Mouse (Mus musculus) heart, postnatal 0 days (tissue): ENCODE data around the gene Gm2a. TPM values are rescaled to one million over a fixed set of nuclear protein-coding genes. Genes with fewer than 3 reads are reported as not detected.
A peak's percentile ranks its signal among the peaks of the same experiment; 100 is the strongest.

Experiments
- ATAC-seq: fragments of 200-750 bp; cut with Nextera tagmentation; 2 replicates; pipeline ENCODE4 v1.8.0; 2017; ENCODE audit warnings: low read depth, moderate number of reproducible peaks, moderate library complexity; ENCODE audit not compliant: insufficient read depth
- DNase-seq: peaks from one replicate; pipeline ENCODE4 v3.0.0-alpha.2; 2016; ENCODE audit warnings: low spot score
- H3K27ac ChIP-seq: fragments of 300-500 bp; sonication (generic); 2 replicates; pipeline ENCODE4 v1.5.1; 2014; ENCODE audit warnings: low read depth, mild to moderate bottlenecking
- H3K27me3 ChIP-seq: fragments of 300-500 bp; sonication (generic); 2 replicates; pipeline ENCODE4 v1.6.1; 2014; ENCODE audit warnings: low read length, mixed read lengths; ENCODE audit not compliant: control insufficient read depth, insufficient read depth
- H3K36me3 ChIP-seq: fragments of 300-500 bp; sonication (generic); replicated peaks from 2 replicates; pipeline ENCODE4 v1.6.1; 2014; ENCODE audit warnings: low read length, mixed read lengths; ENCODE audit not compliant: control insufficient read depth, insufficient read depth
- H3K4me1 ChIP-seq: fragments of 300-500 bp; sonication (generic); 2 replicates; pipeline ENCODE4 v1.6.1; 2014; ENCODE audit warnings: antibody characterized with exemption; ENCODE audit not compliant: control insufficient read depth, insufficient read depth
- H3K4me2 ChIP-seq: fragments of 300-500 bp; sonication (generic); 2 replicates; pipeline ENCODE4 v1.6.1; 2014; ENCODE audit warnings: low read depth, mild to moderate bottlenecking, low read length, moderate library complexity
- H3K4me3 ChIP-seq: fragments of 300-500 bp; sonication (generic); 2 replicates; pipeline ENCODE4 v1.5.1; 2014; ENCODE audit warnings: low read depth, low read length
- H3K9ac ChIP-seq: fragments of 300-500 bp; sonication (generic); replicated peaks from 2 replicates; pipeline ENCODE4 v1.6.1; 2014; ENCODE audit warnings: low read depth, low read length, mixed read lengths
- H3K9me3 ChIP-seq: fragments of 300-500 bp; sonication (generic); replicated peaks from 2 replicates; pipeline ENCODE4 v1.6.1; 2016; ENCODE audit warnings: low read length; ENCODE audit not compliant: control insufficient read depth
- CTCF ChIP-seq: IDR thresholded peaks from 2 replicates; pipeline ENCODE4 v1.5.1; 2016; ENCODE audit warnings: antibody characterized with exemption, control low read depth, low read depth
- EP300 ChIP-seq: IDR thresholded peaks from 2 replicates; pipeline ENCODE4 v1.6.1; 2016; ENCODE audit warnings: antibody characterized with exemption, low read depth
- WGBS: fragments of 180-500 bp; shearing (Covaris S2); extraction: QIAGEN DNeasy Blood & Tissue Kit; methylation state at CpG from one replicate; pipeline ENCODE4 v1.1.7; 2014; 5-methylcytosine and 5-hydroxymethylcytosine counted together
- polyA plus RNA-seq: library from polyadenylated mRNA; unstranded; fragments of >200 nt; fragmentation: Nextera tagmentation; extraction: Ambion mirVana; gene quantifications from 2 replicates; pipeline ENCODE4 v1.2.1, GENCODE M21; 2015
- total RNA-seq: library from RNA; depleted of rRNA; stranded (reverse); fragments of >200 nt; gene quantifications from 2 replicates; pipeline ENCODE4 v1.2.3, GENCODE M21; 2014; ENCODE audit warnings: low replicate concordance; rRNA removed

The Gm2a gene
- 17.2 and 23.9 TPM in 2 replicates for total RNA-seq
- polyA plus RNA-seq = 26.9 and 27.2 TPM in 2 replicates

GRCm38 (mm10) chr11:55097463-55098188 is at the start of gene Gm2a:
TSS of gene Gm2a (plus strand) at chr11:55098115.
- ATAC-seq = peak; percentile 97
- no peaks in the 10 kb centered on the region for H3K9me3 ChIP-seq
- WGBS = 2% methylated on average over 41 of the region's 45 CpGs
- H3K27ac ChIP-seq = peak within 1 kb of the TSS; percentile 86
- H3K4me1 ChIP-seq = 0 out of 2 replicates have a peak, but pooled peaks cover 4% of the 10 kb centered on the region
- peak; percentile 97 for DNase-seq
- H3K36me3 ChIP-seq = peaks cover 3% of the 10 kb centered on the region; the same call in 1 of the 2 replicates
- H3K4me3 ChIP-seq = peak within 1 kb of the TSS; percentile 56
- no peak for TF ChIP-seq CTCF
- TF ChIP-seq EP300 = no peak
- H3K27me3 ChIP-seq = no peaks in the 10 kb centered on the region
- peak within 1 kb of the TSS; percentile 72 for H3K4me2 ChIP-seq
- peak within 1 kb of the TSS; percentile 49 for H3K9ac ChIP-seq

DNA sequence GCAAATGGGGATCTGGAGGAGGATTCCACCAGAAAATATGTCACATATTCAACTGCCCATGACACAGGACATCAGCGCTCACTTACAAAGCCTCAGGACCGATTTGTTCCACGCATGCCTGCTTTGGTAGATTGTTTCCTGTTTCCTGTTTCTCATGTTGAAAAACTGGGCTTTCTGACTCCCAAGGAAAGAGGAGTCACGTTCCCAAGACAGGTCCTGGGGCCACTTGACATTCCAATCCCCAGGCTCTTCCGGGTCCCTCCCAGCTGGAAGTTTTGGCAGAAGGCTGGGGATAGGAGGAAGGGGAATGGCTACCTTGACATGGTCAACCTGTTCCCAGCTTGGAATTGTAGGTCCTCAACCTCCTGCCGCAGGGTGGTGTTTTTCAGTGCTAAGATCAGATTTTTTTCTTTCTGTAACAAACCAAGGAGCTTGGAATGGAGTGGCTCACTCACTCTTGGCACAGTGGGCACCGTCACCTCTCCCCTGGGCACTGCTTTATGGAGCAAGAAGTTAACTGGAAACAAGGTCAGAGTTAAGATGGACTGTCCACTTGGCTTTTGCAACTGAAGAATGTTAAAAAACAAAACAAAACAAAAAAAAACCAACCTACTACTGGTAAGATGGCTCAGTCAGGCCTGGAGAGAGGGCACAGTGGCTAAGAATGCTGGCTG is 46.9 kb upstream of the Gm2a start:
- 67% methylated on average over 7 of the region's 7 CpGs for WGBS
- H3K27ac ChIP-seq = no peak overlapping the region
- H3K36me3 ChIP-seq = peaks cover 44% of the 10 kb centered on the region
- TF ChIP-seq EP300 (no peak), CTCF (no peak)
- no peaks in the 10 kb centered on the region for H3K9me3 ChIP-seq
- H3K4me1 ChIP-seq = 0 out of 2 replicates have a peak, but pooled peaks cover 5% of the 10 kb centered on the region
- no peaks in the 10 kb centered on the region for H3K27me3 ChIP-seq
- ATAC-seq (no peak), DNase-seq (no peak)
- H3K9ac ChIP-seq = no peak overlapping the region
- no peak overlapping the region for H3K4me3 ChIP-seq
- H3K4me2 ChIP-seq = no peak overlapping the region

DNA sequence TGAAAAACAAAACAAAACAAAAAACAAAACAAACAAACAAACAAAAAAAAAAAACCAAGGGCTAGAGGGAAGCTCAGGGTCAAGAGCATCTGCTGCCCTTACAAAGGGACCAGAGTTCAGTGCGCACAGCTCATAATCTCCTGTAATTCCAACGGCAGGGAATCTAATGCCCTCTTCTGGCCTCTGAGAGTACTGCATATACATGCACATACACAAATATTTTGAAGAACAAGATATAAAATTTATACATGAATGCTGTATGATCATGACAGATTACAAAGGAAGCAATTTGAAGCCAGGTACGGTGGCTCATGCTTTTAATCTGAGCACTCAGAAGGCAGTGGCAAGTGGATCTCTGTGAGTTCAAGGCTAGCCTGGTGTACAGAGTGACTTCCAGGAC is 40.4 kb upstream of the Gm2a start:
- H3K4me3 ChIP-seq = no peak overlapping the region
- H3K4me1 ChIP-seq = peaks cover 10% of the 10 kb centered on the region
- TF ChIP-seq EP300 (no peak), CTCF (no peak)
- 85% methylated on average over 3 of the region's 3 CpGs for WGBS
- H3K27ac ChIP-seq = no peak overlapping the region
- no peak overlapping the region for H3K9ac ChIP-seq
- H3K9me3 ChIP-seq = no peaks in the 10 kb centered on the region
- no peaks in the 10 kb centered on the region for H3K27me3 ChIP-seq
- H3K36me3 ChIP-seq = peaks cover 41% of the 10 kb centered on the region
- DNase-seq (no peak), ATAC-seq (no peak)
- H3K4me2 ChIP-seq = no peak overlapping the region

DNA sequence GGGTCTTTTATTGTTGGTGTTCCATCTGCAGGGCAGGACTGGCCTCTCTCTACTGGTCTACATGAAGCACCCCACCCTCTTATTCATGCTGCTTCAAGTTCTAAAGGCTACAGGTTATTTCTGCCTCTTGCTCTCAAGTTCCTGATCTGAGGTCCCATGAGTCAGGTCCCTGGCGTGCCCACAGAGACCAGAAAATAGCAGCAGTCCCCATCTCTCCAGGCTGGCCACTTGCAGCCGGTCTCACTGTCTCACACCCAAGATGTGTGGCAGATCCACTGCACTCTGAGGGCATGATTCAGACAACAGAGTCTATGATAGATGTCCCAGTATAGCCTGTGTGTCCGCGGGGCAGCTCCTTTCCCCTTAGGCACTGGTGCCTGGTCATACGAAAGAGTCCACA is 37.1 kb upstream of the Gm2a start:
- no peak overlapping the region for H3K9ac ChIP-seq
- ATAC-seq (no peak), DNase-seq (no peak)
- peaks cover 19% of the 10 kb centered on the region for H3K4me1 ChIP-seq
- no peak overlapping the region for H3K4me3 ChIP-seq
- TF ChIP-seq EP300 (no peak), CTCF (no peak)
- WGBS = 66% methylated on average over 5 of the region's 5 CpGs
- H3K9me3 ChIP-seq = no peaks in the 10 kb centered on the region
- H3K27me3 ChIP-seq = no peaks in the 10 kb centered on the region
- no peak overlapping the region for H3K4me2 ChIP-seq
- H3K27ac ChIP-seq = peak overlapping the region; percentile 38; the same call in 1 of the 2 replicates
- peaks cover 19% of the 10 kb centered on the region for H3K36me3 ChIP-seq

DNA sequence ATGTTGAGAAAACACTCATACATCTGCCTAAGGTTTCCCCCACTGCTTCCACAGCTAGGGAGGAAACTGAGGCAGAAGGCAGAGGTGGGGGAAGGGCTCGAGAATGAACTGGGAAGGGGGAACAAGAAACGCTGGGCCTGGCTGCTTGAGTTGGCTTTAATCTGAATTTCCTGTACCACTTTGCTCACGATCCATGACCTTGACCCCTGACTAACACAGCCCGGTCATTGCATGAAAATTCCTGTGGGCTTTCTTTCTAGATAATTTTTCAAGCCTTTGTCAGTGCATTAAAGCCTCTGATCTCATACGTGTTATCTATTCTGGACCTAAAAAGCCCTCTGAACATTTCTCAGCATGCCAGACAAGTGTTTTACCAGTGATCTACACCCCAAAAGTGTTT is 35.1 kb upstream of the Gm2a start:
- DNase-seq (peak; percentile 65), ATAC-seq (peak; percentile 27; the same call in 1 of the 2 replicates)
- no peak overlapping the region for H3K4me3 ChIP-seq
- H3K9me3 ChIP-seq = no peaks in the 10 kb centered on the region
- 11% methylated on average over 5 of the region's 5 CpGs for WGBS
- TF ChIP-seq CTCF = no peak
- no peak for TF ChIP-seq EP300
- H3K27ac ChIP-seq = peak overlapping the region; percentile 51
- no peak overlapping the region for H3K4me2 ChIP-seq
- peaks cover 17% of the 10 kb centered on the region for H3K36me3 ChIP-seq
- no peaks in the 10 kb centered on the region for H3K27me3 ChIP-seq
- peaks cover 19% of the 10 kb centered on the region for H3K4me1 ChIP-seq
- no peak overlapping the region for H3K9ac ChIP-seq
